Mouse (Mus musculus) lung, postnatal 0 days (tissue): ENCODE data around the gene Cdh12. TPM values are rescaled to one million over a fixed set of nuclear protein-coding genes. Genes with fewer than 3 reads are reported as not detected.

Source experiments
- ATAC-seq: fragments of 200-750 bp; cut with Nextera tagmentation; 2 replicates; pipeline ENCODE4 v1.8.0; 2017; ENCODE audit warnings: moderate library complexity
- DNase-seq: peaks from one replicate; pipeline ENCODE4 v3.0.0-alpha.2; 2016; ENCODE audit warnings: low spot score
- H3K27ac ChIP-seq: fragments of 300-500 bp; sonication (generic); 2 replicates; pipeline ENCODE4 v1.5.1; 2014; ENCODE audit warnings: antibody characterized with exemption, mild to moderate bottlenecking, low read length, mixed read lengths
- H3K27me3 ChIP-seq: fragments of 300-500 bp; sonication (generic); replicated peaks from 2 replicates; pipeline ENCODE4 v1.6.1; 2014; ENCODE audit warnings: low read length, mixed read lengths; ENCODE audit not compliant: insufficient read depth
- H3K36me3 ChIP-seq: fragments of 300-500 bp; sonication (generic); 2 replicates; pipeline ENCODE4 v1.6.1; 2014; ENCODE audit warnings: low read length, mixed read lengths; ENCODE audit not compliant: insufficient read depth
- H3K4me1 ChIP-seq: fragments of 300-500 bp; sonication (generic); 2 replicates; pipeline ENCODE4 v1.6.1; 2014; ENCODE audit warnings: antibody characterized with exemption, low read depth, low read length, mixed read lengths; ENCODE audit not compliant: insufficient read depth
- H3K4me2 ChIP-seq: fragments of 300-500 bp; sonication (generic); replicated peaks from 2 replicates; pipeline ENCODE4 v1.6.1; 2014; ENCODE audit warnings: low read depth, mild to moderate bottlenecking, low read length, moderate library complexity, mixed read lengths
- H3K4me3 ChIP-seq: fragments of 300-500 bp; sonication (generic); 2 replicates; pipeline ENCODE4 v1.5.1; 2014; ENCODE audit warnings: low read depth, low read length
- H3K9ac ChIP-seq: fragments of 300-500 bp; sonication (generic); replicated peaks from 2 replicates; pipeline ENCODE4 v1.6.1; 2014; ENCODE audit warnings: low read depth, mild to moderate bottlenecking
- H3K9me3 ChIP-seq: fragments of 300-500 bp; sonication (generic); 2 replicates; pipeline ENCODE4 v1.6.1; 2016; ENCODE audit warnings: low read length, mixed read lengths
- CTCF ChIP-seq: IDR thresholded peaks from 2 replicates; pipeline ENCODE4 v1.5.1; 2016; ENCODE audit warnings: antibody characterized with exemption, mild to moderate bottlenecking
- EP300 ChIP-seq: IDR thresholded peaks from 2 replicates; pipeline ENCODE4 v1.6.1; 2016; ENCODE audit warnings: antibody characterized with exemption, mild to moderate bottlenecking, control low read depth
- whole genome bisulfite sequencing: fragments of 180-500 bp; shearing (Covaris S2); extraction: QIAGEN DNeasy Blood & Tissue Kit; methylation state at CpG from one replicate; pipeline ENCODE4 v1.1.7; 2014; 5-methylcytosine and 5-hydroxymethylcytosine counted together
- polyA plus RNA-seq: library from polyadenylated mRNA; unstranded; fragments of >200 nt; fragmentation: Nextera tagmentation; extraction: Ambion mirVana; gene quantifications from 2 replicates; pipeline ENCODE4 v1.2.1, GENCODE M21; 2015

Cdh12 gene
- polyA plus RNA-seq, 1 experiment from 2014 or later, result not detected

- no peaks in the 10 kb centered on the region for H3K36me3 ChIP-seq
- no peak overlapping the region for H3K4me3 ChIP-seq
- TF ChIP-seq EP300 (no peak), CTCF (no peak)
- no peak overlapping the region for H3K9ac ChIP-seq
- ATAC-seq (no peak), DNase-seq (no peak)
- no peak overlapping the region for H3K27ac ChIP-seq
- H3K27me3 ChIP-seq, result no peaks in the 10 kb centered on the region
- WGBS, result 80% methylated on average over 2 of the region's 2 CpGs
- no peaks in the 10 kb centered on the region for H3K9me3 ChIP-seq
- H3K4me2 ChIP-seq, result no peak overlapping the region
- H3K4me1 ChIP-seq, result no peaks in the 10 kb centered on the region
These were observed 558.9 kb downstream of the Cdh12 start for GRCm38 (mm10) chr15:21007931-21008330.

- no peaks in the 10 kb centered on the region for H3K27me3 ChIP-seq
- no peak overlapping the region for H3K4me2 ChIP-seq
- H3K9ac ChIP-seq, result no peak overlapping the region
- no peak overlapping the region for H3K27ac ChIP-seq
- H3K9me3 ChIP-seq, result no peaks in the 10 kb centered on the region
- DNase-seq (no peak), ATAC-seq (no peak)
- no peaks in the 10 kb centered on the region for H3K4me1 ChIP-seq
- WGBS, result 51% methylated on average over 1 of the region's 1 CpGs
- H3K4me3 ChIP-seq, result no peak overlapping the region
- no peak for TF ChIP-seq EP300
- no peak for TF ChIP-seq CTCF
- no peaks in the 10 kb centered on the region for H3K36me3 ChIP-seq
These were observed 559.4 kb downstream of the Cdh12 start for GRCm38 (mm10) chr15:21008487-21008886.

GRCm38 (mm10) chr15:21008969-21009368 is 559.9 kb downstream of the Cdh12 start:
- ATAC-seq, result no peak
- H3K9me3 ChIP-seq, result no peaks in the 10 kb centered on the region
- H3K4me2 ChIP-seq, result no peak overlapping the region
- H3K36me3 ChIP-seq, result no peaks in the 10 kb centered on the region
- 77% methylated on average over 3 of the region's 3 CpGs for WGBS
- no peaks in the 10 kb centered on the region for H3K4me1 ChIP-seq
- H3K27me3 ChIP-seq, result no peaks in the 10 kb centered on the region
- H3K4me3 ChIP-seq, result no peak overlapping the region
- H3K9ac ChIP-seq, result no peak overlapping the region
- no peak for DNase-seq
- TF ChIP-seq CTCF (no peak), EP300 (no peak)
- no peak overlapping the region for H3K27ac ChIP-seq

GRCm38 (mm10) chr15:21063683-21064082 is 614.6 kb downstream of the Cdh12 start:
- H3K36me3 ChIP-seq, result no peaks in the 10 kb centered on the region
- H3K4me1 ChIP-seq, result no peaks in the 10 kb centered on the region
- no peak for ATAC-seq
- TF ChIP-seq CTCF, result no peak
- no peak for TF ChIP-seq EP300
- no peak overlapping the region for H3K4me2 ChIP-seq
- H3K27ac ChIP-seq, result no peak overlapping the region
- no peaks in the 10 kb centered on the region for H3K27me3 ChIP-seq
- H3K9ac ChIP-seq, result no peak overlapping the region
- 60% methylated on average over 1 of the region's 1 CpGs for WGBS
- no peak overlapping the region for H3K4me3 ChIP-seq
- H3K9me3 ChIP-seq, result no peaks in the 10 kb centered on the region
- DNase-seq, result no peak

GRCm38 (mm10) chr15:21069264-21069663 is 620.2 kb downstream of the Cdh12 start:
- H3K27me3 ChIP-seq, result no peaks in the 10 kb centered on the region
- H3K9me3 ChIP-seq, result no peaks in the 10 kb centered on the region
- H3K4me1 ChIP-seq, result no peaks in the 10 kb centered on the region
- 68% methylated on average over 2 of the region's 2 CpGs for WGBS
- H3K4me2 ChIP-seq, result no peak overlapping the region
- TF ChIP-seq CTCF, result no peak
- TF ChIP-seq EP300, result no peak
- no peak overlapping the region for H3K27ac ChIP-seq
- H3K4me3 ChIP-seq, result no peak overlapping the region
- DNase-seq (no peak), ATAC-seq (no peak)
- H3K9ac ChIP-seq, result no peak overlapping the region
- H3K36me3 ChIP-seq, result no peaks in the 10 kb centered on the region

GRCm38 (mm10) chr15:21092824-21093223 is 643.8 kb downstream of the Cdh12 start:
- no peaks in the 10 kb centered on the region for H3K27me3 ChIP-seq
- H3K4me3 ChIP-seq, result no peak overlapping the region
- H3K4me2 ChIP-seq, result no peak overlapping the region
- DNase-seq, result no peak
- 74% methylated on average over 1 of the region's 1 CpGs for whole genome bisulfite sequencing
- TF ChIP-seq CTCF, result no peak
- no peak for TF ChIP-seq EP300
- H3K9ac ChIP-seq, result no peak overlapping the region
- ATAC-seq, result no peak
- no peak overlapping the region for H3K27ac ChIP-seq
- H3K9me3 ChIP-seq, result no peaks in the 10 kb centered on the region
- H3K36me3 ChIP-seq, result no peaks in the 10 kb centered on the region
- H3K4me1 ChIP-seq, result no peaks in the 10 kb centered on the region
